Mouse (Mus musculus) cerebellum, adult 18-20 months (tissue): ENCODE results near the gene P4ha1.
A peak's percentile ranks its signal among the peaks of the same experiment; 100 is the strongest.

Experiments used
- DNase-seq, 2 experiments: peaks; one replicate each; pipeline ENCODE4 v3.0.0; 2021

P4ha1 gene

DNA sequence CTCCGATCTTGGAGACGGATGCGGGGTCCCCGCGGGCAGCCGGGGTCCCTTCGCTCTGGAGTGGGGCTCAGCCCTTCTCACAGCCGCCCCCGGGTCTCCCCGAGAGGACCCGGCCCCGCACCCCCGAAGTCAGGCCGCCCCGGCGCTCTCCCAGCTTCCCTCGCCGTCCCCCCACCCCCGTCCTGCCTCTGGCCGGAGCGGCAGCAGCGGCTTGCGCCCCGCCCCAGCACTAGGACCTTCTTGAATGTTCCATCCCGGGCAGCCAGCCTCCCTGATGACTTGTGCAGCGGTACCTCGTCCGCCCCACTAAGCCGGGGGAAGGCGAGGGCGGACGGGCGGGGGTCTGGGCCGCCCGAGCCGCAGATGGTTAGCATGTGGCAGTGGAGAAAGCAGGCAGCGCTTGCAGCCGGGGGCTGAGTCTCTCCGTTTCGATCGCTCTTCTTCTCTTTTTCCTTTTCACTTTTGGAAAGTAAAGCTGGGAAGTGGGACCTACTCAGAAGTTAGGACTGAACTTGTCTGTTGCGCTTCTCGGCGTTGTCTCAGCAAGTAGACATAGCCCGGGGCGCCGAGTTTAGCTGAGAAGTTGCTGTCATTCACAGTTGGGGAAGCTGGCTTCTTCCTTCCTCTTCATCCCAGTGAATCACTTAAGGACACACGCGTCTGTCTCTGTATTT lies 529 bp downstream of the P4ha1 start:
- peak in 1 of 2 experiments; percentile 32 for DNase-seq

DNA sequence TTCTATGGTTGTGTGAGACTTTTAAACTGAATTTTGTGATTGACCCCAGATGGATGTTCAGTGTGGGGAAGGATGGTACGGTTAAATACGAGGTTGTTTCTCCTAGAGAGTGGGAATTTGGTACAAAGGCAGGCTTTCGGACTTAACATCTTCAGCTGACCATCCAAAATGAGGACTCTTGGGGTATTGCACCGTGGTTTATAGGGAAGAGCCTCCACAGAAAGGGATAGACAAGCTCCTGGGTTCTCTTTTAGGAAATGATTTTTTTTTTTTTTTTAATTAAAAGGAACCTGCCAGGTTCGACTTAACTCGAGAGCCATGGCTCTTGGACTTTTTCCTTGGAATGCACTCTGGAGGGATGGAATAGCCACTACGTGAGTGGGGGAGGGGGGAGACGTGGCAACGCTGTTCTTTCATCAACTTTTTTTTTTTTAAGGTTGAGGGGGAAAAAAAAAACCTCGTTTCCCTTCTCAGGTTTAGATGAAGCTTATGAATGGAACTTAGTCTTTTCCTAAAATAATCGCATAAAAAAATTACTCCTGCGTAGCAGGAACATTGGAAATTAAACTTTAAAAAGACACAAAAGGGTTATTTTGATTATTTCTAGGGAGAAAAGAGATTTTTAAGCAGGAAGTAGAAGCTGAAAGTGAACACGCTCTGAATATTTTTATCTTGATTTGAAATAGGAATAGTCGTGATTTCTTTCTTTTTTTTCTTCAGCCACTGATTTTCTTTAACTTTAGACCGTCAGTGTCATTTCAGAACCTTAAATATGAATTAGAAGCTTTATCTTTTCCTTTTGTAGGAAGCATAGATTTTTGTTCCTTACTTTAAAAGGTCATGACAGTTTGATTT lies 1.4 kb downstream of the P4ha1 start:
- DNase-seq: peak; percentile 18 to 28

DNA sequence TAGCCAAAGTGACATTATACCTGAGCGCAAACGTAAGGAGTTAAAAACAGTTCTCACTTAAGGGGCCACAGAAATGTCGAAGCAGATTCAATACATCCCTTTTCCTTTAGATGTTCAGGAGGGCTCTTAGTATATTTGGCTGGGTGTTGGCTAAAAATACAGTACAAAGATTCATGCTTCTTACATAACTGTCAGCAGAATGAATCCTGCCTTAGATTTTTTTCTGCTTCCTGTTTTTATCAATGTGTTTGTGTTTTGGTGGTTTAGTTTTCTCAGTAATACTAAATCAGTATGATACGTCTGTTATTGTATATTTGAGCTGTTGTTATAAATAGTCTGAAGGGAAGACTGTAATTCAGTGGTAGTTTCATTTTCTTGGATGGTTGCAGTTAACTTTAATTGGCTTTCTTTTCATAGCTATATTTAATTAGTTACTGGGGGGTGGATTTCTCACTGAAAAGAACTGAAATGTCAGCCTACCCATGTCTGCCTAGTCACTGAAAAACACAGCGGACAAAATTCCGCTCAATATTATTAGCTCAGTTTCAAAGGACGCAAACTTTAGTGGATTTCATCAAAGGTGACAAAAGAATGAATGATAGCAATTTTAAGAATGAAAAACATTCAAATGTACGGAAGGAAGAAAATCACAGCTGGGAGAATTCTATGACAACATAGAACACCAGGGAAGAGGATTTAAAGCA lies 3.7 kb downstream of the P4ha1 start:
- DNase-seq: no peak

DNA sequence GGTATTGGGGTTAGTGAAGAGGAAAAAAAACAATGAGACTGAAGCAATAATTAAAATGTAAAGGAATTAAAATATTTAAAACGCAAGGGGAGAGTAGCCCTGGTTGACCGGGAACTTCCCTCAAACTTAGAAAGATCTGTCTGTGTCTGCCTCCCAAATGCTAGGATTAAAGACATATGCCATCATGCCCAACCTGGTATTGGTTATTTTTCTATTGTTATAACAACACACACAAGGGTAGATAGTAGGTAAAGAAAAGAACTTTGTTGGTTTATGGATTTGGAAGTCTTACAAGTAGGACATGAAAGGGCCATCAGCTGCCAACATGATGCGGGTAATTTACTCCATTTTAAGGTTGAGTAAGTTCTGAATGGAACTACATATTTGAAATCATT lies 4.2 kb downstream of the P4ha1 start:
- DNase-seq: no peak

DNA sequence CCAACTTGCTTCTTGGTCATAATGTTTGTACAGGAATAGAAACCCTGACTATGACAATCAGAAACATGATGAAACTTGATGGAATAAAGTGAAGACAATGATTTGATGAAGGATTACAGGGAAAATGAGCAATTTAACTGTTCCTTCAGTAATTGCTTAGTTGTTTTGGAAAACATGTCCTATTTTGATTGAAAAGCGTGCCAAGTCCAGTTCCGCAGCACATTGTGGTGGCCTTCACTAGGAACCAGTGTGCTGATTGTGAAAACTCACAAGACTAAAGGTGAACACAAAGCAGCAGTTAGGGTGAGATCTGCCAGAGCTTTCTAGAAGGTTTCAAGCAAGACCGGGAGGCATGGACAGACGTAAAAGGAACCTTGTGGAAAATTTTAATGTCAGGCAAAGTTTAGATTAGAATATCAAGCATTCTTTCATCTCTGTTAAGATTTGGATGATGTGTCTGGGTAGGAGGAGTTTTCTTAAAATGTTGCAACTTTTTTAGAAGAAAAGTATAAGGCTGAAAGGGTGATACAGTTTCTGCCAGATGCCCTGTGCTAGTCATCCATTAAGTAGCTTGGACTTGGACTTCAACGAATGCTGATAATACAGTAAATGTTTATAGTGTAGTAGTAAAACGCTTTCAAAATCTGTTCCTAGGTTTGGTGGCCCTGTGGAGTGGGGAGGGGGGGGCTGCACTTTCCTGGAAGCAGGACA lies 8.6 kb downstream of the P4ha1 start:
- no peak for DNase-seq

DNA sequence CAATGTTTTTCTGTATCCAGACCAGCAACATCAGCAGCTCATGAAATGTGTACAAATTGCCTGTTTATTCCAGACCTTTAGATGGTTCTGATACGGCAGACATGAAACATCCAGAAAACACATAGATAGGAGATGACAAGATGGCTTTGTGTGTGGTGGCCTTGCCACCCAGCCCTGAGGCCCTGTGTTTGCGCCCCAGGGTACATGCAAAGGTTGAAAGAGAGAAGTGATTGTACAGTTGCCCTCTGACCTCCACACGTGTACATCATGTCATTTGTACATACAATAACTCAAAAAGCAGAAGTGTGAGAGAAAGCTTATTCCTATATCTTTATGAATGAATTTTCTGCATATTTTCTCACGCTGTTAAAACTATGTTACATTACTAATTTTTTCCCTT lies 10.3 kb downstream of the P4ha1 start:
- DNase-seq: no peak

DNA sequence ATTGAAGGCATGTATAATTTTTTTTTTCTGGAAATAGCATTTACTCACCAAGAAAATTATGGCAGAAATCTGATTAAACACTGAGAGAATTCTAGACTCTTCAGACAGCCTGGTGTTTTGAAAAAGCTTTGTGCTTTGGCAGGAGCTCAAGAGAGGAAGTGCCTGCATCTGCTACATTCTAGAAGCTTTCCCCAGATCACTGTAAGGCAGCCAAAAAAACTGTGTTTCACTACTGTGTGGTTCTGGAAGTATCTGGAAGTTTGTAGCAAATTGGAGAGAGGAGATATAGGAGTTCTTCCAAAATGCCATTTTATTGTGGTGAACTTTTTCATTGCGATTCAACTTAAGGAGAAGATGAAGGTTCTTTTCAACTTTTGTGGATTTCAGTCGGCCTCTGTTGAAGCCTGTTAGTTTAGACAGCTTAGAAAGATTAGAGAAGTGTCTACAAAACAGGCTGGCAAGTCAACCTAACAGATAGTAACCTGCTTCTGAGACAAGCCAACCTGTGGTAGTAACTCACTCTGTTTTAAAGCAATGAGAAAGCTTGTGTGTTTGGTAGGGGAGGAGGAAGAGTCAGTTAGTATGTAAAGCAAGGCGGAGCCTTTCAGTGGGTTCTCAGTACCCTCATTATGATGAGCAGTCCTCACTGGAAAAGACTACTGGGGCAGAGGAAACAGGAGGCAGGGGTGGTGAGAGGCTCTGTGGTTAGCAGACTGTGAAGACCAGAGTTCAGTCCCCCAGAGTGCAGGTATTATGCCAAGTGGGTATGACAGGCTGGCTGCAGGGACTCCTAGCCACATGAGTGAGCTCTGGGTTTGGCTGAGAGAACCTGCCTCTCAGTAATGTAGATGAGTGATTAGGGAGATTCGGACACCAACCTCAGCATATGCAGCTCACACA lies 12.1 kb downstream of the P4ha1 start:
- DNase-seq: peak; percentile 57 to 75

DNA sequence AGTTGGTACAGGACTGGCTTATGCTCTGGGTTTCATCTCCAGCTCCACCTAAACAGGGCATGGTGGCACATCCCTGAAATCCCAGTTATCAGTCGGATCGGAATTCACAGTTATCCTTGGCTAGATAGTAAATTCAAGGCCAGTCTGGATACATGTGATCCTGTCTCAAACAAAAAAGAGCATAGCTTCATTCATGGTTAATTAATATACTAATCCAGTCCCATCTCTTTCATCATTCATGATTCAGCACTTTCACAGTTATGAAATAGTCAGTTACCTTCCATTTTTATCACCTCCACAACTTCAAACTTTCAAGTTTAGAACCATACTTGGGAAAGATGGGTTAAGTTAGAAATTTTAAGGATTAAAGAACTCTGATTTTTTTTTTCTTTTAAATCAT lies 13.0 kb downstream of the P4ha1 start:
- no peak for DNase-seq

DNA sequence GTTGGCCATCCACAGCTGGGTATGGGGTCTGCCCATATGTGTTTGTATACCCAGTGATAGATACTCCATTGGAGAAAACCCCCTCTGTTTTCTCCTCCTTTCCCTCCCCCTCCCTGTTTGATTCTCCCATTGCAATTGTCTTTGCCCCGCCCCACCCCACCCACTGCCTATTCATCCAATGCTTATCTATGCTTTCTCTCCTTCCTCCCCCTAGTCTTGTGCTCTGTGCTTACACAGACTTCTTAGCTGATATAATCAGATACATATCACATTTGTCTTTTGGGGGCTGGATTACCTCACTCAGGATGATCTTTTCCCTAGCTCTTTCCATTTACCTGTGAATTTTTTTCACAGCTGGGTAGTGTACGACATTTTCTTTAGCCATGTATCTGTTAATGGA lies 23.5 kb downstream of the P4ha1 start:
- DNase-seq: no peak

DNA sequence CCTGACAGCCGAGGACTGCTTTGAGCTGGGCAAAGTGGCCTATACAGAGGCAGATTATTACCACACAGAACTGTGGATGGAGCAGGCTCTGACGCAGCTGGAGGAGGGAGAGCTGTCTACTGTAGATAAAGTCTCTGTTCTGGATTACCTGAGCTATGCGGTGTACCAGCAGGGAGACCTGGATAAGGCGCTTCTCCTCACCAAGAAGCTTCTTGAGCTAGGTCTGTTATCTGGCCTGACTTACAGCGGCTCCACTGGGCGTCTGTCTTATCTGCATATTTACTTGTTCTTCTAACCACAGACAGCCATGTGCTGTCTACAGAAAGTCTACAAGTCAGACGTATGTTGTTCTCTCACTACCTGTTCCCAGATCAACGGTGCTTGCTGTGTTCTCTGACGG lies 25.1 kb downstream of the P4ha1 start:
- DNase-seq: no peak

DNA sequence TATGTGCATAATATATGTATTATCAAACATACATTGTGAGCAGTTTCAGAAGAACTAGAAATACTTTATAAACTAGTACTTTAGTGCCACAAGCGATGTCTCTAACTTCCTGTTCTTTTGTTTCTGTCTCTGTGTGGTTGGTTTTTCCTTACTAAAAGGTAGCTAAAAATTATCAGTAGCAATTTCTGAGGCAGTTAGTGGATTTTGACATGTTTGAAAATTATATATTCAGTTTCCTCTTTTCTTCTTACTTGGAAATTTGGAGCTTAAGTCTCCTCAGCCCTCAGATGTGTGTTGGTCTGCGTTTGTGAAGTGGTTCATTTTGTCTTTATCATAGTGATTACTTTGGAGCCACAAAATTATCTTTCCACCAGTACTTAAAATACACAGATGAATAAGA lies 26.4 kb downstream of the P4ha1 start:
- DNase-seq: no peak

DNA sequence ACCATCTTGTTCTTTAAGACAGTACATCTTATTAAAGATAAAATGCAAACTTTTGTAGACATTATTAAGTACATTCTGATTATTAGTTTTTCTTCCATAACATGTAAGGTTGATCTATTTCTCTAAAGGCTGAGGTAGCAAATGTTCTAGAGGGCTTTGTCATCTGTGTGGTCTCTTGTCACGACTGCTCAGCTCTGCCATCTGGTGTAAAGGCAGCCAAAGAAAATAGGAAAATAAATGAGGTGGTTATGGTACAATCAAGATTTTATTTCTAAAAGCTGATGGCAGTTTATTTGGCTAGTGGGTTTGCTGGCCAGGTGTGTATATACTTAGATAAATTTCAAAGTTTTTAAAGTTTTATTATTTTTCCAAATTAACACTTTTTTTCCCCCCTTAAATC lies 30.0 kb downstream of the P4ha1 start:
- no peak for DNase-seq

DNA sequence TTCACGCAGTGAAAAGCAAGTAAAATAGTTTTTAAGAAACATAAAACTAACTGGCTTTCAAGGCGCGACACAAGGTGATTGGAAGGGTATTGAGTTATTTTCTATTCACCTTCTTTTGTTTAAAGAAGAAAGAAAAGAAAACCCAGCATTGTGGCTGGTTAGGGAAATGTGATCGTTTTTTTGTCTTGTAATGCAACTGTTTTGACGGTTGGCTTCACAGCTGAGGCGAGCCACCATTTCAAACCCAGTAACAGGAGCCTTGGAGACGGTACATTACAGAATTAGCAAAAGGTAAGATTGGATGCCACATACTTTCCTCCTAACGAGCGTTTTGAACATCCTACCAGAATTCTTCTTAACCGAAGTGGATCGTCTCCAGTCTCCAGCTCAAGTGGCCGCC lies 31.0 kb downstream of the P4ha1 start:
- no peak for DNase-seq

DNA sequence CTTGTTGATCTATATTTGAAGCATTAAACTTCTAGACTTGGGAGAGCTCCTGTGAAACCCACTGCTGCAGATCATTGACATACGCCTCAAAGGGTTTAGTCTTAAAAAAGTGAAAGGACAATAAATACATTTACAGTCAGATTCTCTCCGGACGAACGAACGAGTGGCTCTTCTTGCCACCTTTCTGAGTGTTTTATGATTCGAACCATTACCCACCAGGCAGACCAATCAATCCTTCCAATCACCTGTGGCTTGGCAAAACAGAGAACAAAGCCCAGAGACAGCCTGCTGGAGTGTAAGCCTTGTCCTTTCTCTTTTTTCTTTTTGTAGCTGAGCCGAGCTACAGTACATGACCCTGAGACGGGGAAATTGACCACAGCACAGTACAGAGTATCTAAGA lies 31.9 kb downstream of the P4ha1 start:
- no peak for DNase-seq

DNA sequence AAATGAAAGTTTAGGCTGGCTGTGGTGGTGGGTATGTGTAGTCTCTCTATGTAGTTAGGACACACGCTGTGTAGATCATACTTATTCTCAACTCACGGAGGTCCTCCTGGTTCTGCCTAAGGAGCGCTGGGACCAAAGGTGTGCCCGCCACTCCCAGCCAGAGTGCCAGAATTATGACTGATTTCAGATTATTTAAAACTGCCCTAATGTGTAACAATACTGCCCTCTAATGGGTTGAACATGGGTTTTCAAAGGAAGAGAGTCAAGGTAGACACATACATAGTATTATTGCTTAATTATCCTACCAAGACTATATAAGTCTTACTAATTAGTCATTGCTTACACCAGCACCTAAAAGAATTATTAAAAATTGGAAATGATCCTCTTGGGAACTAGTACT lies 35.6 kb downstream of the P4ha1 start:
- DNase-seq: no peak

DNA sequence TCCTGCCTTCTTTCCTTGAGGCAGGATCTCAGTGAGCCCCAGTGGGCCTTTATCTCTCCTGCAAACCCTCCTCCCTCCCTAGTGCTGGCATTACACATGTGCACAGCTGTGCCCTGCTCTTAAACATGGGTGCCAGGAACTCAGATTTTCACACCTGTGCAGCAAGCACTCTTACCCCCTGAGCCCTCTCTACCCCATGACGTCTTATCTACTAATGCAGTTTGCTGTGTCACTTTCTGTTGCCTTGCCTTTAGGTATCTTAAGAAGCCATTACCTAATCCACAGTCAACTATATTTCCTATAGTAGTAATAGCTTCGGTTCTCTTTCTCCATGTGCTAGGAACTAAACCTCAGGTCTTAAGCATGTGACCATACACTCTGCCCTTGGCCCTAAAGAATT lies 40.1 kb downstream of the P4ha1 start:
- DNase-seq: no peak

DNA sequence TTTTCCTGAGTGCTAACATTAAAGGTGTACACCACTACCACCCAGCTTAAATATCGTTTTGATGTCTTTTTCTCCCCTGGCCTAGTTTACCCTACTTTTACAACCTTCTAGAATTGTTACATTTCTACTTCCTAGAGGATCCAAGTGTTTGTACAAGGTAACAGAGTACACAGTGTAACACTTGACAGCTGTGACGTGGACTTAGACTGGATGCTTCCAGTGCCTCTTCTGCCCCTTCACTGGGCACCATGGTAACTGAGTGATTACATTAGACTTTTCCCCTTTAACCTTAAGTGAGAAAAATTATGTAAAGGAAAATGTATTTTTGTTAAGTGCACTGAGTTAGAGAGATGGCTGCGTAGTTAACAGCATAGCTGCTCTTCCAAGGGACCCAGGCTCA lies 41.5 kb downstream of the P4ha1 start:
- DNase-seq: no peak

DNA sequence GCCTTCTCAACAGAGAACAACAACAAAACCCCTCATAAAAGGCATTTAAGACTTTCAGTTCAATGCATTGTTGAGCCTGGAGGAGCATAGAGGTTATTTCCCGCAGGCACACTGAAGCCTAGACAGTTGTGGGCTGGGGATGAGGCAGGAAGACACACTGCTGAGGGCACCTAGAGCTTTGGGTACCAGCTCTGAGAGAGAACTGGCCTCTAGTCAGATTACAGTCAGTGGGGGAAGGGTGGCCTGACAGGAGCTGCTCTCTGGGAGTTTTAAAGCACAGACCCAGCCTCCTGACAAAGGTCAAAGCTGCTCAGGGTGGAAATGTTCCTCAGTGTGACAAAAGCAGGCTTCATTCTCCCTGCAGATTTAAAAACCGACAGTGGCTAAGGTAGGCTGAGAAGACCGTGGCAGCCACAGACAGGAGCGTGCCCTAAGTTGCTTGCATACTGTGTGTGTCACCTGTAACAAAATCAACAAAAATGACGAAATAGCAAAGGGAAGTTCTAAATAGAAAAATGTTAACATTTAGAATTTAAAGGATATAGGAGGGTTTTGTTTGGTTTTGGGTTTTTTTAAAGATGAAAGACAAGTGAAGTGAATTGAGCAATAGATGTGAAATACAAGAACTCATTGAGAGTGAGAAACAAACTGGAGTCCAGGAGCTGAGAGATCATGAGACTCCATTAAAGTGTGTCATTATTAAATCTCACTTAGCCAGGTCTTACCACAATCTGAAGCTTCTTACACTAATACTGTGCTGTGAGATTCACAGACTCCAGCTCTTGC lies 42.9 kb downstream of the P4ha1 start:
- DNase-seq: no peak

DNA sequence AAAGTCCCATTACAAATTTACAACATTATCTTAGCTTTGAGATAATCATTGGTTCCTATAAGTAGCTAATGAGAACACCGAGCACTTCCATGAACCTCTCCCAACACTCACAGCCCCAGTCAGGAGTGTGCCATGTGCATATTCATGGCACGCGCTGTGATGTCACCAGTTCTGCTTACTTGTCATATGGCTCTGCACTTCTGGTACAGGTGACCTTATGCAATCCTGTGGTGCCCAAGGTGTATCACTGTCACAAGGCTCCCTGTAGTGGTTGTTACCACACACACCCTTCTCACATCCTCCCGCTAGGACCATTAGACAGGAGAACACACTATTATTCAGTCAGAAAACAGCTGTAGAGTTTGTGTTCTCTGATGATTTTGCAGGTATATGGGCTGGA lies 43.6 kb downstream of the P4ha1 start:
- DNase-seq: no peak

DNA sequence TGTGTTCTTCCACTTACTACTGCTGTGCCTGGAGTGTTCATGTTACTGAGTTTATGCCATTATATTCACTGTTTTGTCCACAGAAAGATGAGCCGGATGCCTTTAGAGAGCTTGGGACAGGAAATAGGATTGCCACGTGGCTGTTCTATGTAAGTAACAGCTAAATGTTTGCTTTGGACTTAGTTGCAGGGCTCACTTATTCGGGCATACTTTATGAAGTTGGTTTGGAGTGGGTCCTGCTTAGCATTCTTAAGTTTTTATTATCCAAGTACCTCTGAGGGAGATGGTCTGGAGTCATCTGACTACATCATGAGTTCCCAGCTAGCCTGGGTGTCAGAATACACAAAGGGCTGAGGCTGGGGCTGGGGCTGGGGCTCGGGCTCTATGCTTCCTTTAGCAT lies 44.1 kb downstream of the P4ha1 start:
- DNase-seq: no peak

DNA sequence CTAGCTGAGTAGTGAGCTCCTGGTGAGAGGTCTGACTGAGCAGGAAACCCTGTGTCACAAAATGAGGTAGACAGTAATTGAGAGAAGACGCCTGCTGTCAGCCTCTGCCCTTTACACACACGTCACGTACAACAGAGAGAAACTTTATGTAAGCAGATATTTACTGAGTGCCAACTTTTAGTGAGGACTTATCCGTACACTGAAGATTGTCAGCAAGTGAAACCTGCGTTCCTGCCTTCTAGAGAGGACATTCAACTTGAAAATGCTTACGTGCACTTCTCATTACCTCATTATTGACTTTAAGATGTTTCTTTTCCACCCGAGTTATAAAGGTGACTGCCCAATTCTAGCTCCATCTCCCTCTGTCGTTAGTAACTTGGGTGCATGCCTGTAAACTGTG lies 45.6 kb downstream of the P4ha1 start:
- no peak for DNase-seq
